Mouse (Mus musculus): ENCODE results near the gene Tac4.

DNA sequence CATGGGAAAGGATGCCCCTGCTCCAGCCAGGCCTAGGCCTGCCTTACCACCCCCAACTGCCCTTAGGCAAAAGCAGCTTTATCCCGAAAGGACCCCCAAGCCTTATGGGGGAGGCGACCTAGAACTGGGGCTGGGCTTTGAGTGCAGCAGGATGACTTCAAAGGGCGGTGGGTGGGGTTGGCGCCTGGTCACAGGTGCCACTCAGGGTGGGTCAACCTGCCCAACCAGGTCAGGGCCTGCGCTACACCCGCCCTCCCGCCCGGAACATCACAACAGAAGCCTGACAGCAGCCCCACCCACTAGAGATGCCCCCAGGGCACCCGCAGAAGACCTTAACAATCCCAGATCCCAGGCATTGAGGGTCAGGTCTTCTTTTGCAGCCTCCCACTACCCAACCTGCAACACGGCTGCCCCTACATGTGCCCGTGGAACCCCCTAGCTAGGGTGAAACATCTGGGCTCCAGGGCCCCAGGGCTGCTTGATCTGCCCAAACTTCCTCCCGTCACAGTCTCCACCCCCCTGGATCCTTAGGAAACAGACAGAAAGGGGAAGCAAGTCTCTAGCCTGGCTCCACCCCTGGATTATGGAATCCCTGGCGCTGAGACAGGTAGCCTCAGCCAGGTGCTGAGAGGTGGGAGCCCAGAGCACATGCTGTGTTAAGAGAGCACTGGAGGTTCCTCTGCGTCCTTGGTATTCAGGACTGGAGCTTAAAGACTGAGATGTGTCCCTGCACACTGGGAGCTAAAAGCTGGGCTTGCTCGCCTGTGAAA, 37.0 kb upstream of the Tac4 start:
- TF ChIP-seq CTCF (IDR thresholded peaks at IDR 0.05; ENCODE audit: insufficient read depth, low read depth, low read length) (no peak), POLR2A (IDR thresholded peaks at IDR 0.05; ENCODE audit: insufficient read depth, low read depth, low read length) (no peak)
